Mouse (Mus musculus): ENCODE data around the gene Nos1ap.
A peak's percentile ranks its signal among the peaks of the same experiment; 100 is the strongest.

The Nos1ap gene

GRCm38 (mm10) chr1:170589219-170590040, at the start of gene Nos1ap:
TSS of gene Nos1ap (minus strand) at chr1:170589861.
- no peak for DNase-seq (ENCODE audit: extremely low read depth, low read depth, low spot score)

- DNase-seq (ENCODE audit: extremely low read depth, low read depth, low spot score) = no peak
Measured at GRCm38 (mm10) chr1:170638941-170639340, 49.3 kb upstream of the Nos1ap start.

GRCm38 (mm10) chr1:170632856-170633255, 43.2 kb upstream of the Nos1ap start:
- no peak for DNase-seq (ENCODE audit: extremely low read depth, low read depth, low spot score)

GRCm38 (mm10) chr1:170632385-170632784, 42.7 kb upstream of the Nos1ap start:
- no peak for DNase-seq (ENCODE audit: extremely low read depth, low read depth, low spot score)

GRCm38 (mm10) chr1:170631571-170631970, 41.9 kb upstream of the Nos1ap start:
- no peak for DNase-seq (ENCODE audit: extremely low read depth, low read depth, low spot score)

GRCm38 (mm10) chr1:170630489-170630888, 40.8 kb upstream of the Nos1ap start:
- DNase-seq (ENCODE audit: extremely low read depth, low read depth, low spot score) = no peak

- DNase-seq (ENCODE audit: extremely low read depth, low read depth, low spot score) = no peak
Measured at GRCm38 (mm10) chr1:170623432-170623831, 33.8 kb upstream of the Nos1ap start.

- no peak for DNase-seq (ENCODE audit: extremely low read depth, low read depth, low spot score)
Measured at GRCm38 (mm10) chr1:170622934-170623333, 33.3 kb upstream of the Nos1ap start.

- DNase-seq (ENCODE audit: extremely low read depth, low read depth, low spot score) = no peak
Measured at GRCm38 (mm10) chr1:170619686-170620374, 30.2 kb upstream of the Nos1ap start.

- DNase-seq (ENCODE audit: extremely low read depth, low read depth, low spot score) = no peak
Measured at GRCm38 (mm10) chr1:170612968-170613872, 23.6 kb upstream of the Nos1ap start.

GRCm38 (mm10) chr1:170611631-170612030, 22.0 kb upstream of the Nos1ap start:
- no peak for DNase-seq (ENCODE audit: extremely low read depth, low read depth, low spot score)

- no peak for DNase-seq (ENCODE audit: extremely low read depth, low read depth, low spot score)
Measured at GRCm38 (mm10) chr1:170610695-170611094, 21.0 kb upstream of the Nos1ap start.

GRCm38 (mm10) chr1:170610289-170610688, 20.6 kb upstream of the Nos1ap start:
- DNase-seq (ENCODE audit: extremely low read depth, low read depth, low spot score) = no peak

- no peak for DNase-seq (ENCODE audit: extremely low read depth, low read depth, low spot score)
Measured at GRCm38 (mm10) chr1:170609872-170610271, 20.2 kb upstream of the Nos1ap start.

- DNase-seq (ENCODE audit: extremely low read depth, low read depth, low spot score) = no peak
Measured at GRCm38 (mm10) chr1:170608461-170609071, 18.9 kb upstream of the Nos1ap start.

GRCm38 (mm10) chr1:170607231-170607917, 17.7 kb upstream of the Nos1ap start:
- no peak for DNase-seq (ENCODE audit: extremely low read depth, low read depth, low spot score)

GRCm38 (mm10) chr1:170605228-170606001, 15.8 kb upstream of the Nos1ap start:
- no peak for DNase-seq (ENCODE audit: extremely low read depth, low read depth, low spot score)

GRCm38 (mm10) chr1:170594575-170594974, 4.9 kb upstream of the Nos1ap start:
- no peak for DNase-seq (ENCODE audit: extremely low read depth, low read depth, low spot score)

GRCm38 (mm10) chr1:170590531-170590930, 870 bp upstream of the Nos1ap start:
- DNase-seq (ENCODE audit: extremely low read depth, low read depth, low spot score) = peak; percentile 59

GRCm38 (mm10) chr1:170590041-170590360, 340 bp upstream of the Nos1ap start:
- DNase-seq (ENCODE audit: extremely low read depth, low read depth, low spot score) = no peak
